Mouse (Mus musculus) forebrain, embryonic 12.5 days (tissue): ENCODE data around the gene Ephb2. TPM values are rescaled to one million over a fixed set of nuclear protein-coding genes. Genes with fewer than 3 reads are reported as not detected.

ENCODE experiments used
- ATAC-seq: fragments of 200-750 bp; cut with Nextera tagmentation; 2 replicates; pipeline ENCODE4 v1.8.0; 2017; ENCODE audit warnings: moderate TSS enrichment; ENCODE audit not compliant: low FRiP score
- H3K27ac ChIP-seq: fragments of 300-500 bp; sonication (generic); 2 replicates; pipeline ENCODE4 v1.5.1; 2016; ENCODE audit warnings: mild to moderate bottlenecking
- H3K27me3 ChIP-seq: fragments of 300-500 bp; sonication (generic); 2 replicates; pipeline ENCODE4 v1.6.1; 2016; ENCODE audit warnings: mild to moderate bottlenecking
- H3K36me3 ChIP-seq: fragments of 300-500 bp; sonication (generic); replicated peaks from 2 replicates; pipeline ENCODE4 v1.6.1; 2016; ENCODE audit warnings: mild to moderate bottlenecking
- H3K4me1 ChIP-seq: fragments of 300-500 bp; sonication (generic); 2 replicates; pipeline ENCODE4 v1.6.1; 2016
- H3K4me2 ChIP-seq: fragments of 300-500 bp; sonication (generic); 2 replicates; pipeline ENCODE4 v1.6.1; 2016; ENCODE audit warnings: mild to moderate bottlenecking, moderate library complexity
- H3K4me3 ChIP-seq: fragments of 300-500 bp; sonication (generic); replicated peaks from 2 replicates; pipeline ENCODE4 v1.5.1; 2016; ENCODE audit warnings: mild to moderate bottlenecking
- H3K9ac ChIP-seq: fragments of 300-500 bp; sonication (generic); 2 replicates; pipeline ENCODE4 v1.6.1; 2016; ENCODE audit warnings: mild to moderate bottlenecking
- H3K9me3 ChIP-seq: fragments of 300-500 bp; sonication (generic); 2 replicates; pipeline ENCODE4 v1.6.1; 2016
- WGBS: fragments of 180-500 bp; shearing (Covaris S2); methylation state at CpG from one replicate; pipeline ENCODE4 v1.1.7; 2016; 5-methylcytosine and 5-hydroxymethylcytosine counted together
- microRNA-seq: library from miRNA; unstranded; fragments of <30 nt; microRNA quantifications from one replicate; pipeline ENCODE4, GENCODE M21; 2017
- polyA plus RNA-seq: library from polyadenylated mRNA; unstranded; fragments of >200 nt; fragmentation: Nextera tagmentation; extraction: Ambion mirVana; gene quantifications from 2 replicates; pipeline ENCODE4 v1.2.1, GENCODE M21; 2016

Ephb2 gene
- polyA plus RNA-seq, 1 experiment from 2014 or later = 30.2 TPM

DNA sequence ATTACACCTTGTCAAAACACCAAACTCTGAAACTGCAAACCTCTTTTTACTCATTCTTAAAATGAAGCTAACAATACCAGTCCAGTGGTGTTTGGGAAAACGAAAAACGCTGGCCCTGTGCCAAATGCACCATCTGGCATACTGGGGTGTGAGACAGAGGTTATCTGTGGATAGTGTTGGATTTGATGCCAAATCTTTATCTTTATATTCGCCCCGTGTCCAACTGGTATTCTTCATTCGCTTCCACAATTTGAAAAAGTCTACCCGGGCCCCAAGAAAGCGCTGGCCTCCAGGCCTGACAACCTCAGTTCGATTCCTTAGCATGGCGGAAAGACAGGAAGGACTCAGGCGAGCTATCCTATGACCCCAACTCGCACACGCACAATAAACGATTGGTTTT is 234.3 kb downstream of the Ephb2 start:
- Histone ChIP-seq H3K9me3 (no peaks in the 10 kb centered on the region), H3K9ac (peak overlapping the region; percentile 100), H3K27ac (peak overlapping the region; percentile 98), H3K4me3 (peak overlapping the region; percentile 98), H3K4me2 (peak overlapping the region; percentile 63), H3K27me3 (no peaks in the 10 kb centered on the region), H3K4me1 (peaks cover 18% of the 10 kb centered on the region), H3K36me3 (0 out of 2 replicates have a peak, but pooled peaks cover 3% of the 10 kb centered on the region)
- no peak for ATAC-seq
- WGBS = 2% methylated on average over 13 of the region's 13 CpGs

DNA sequence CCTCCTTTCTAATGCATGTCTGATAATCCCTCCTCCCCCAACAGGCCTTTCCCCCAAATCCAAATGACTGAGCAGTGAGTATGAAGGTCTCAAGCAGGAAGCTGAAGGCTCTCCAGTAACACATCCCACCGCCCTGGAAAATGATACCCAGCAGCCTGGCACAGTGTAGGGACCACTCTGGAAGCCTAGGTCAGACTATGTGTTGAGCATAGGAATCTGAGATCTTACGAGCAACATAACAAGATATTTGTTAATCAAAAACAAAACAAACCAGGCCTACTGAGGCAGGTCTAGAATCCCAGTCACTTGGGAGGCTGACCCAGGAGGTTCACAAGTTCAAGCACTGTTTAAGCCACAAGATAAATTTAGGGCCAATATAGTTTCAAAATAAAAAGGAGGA is 235.3 kb downstream of the Ephb2 start:
- Histone ChIP-seq H3K4me3 (peak overlapping the region; percentile 98), H3K27me3 (no peaks in the 10 kb centered on the region), H3K9ac (peak overlapping the region; percentile 100; the same call in 1 of the 2 replicates), H3K4me1 (peaks cover 21% of the 10 kb centered on the region), H3K4me2 (peak overlapping the region; percentile 63), H3K9me3 (no peaks in the 10 kb centered on the region), H3K36me3 (0 out of 2 replicates have a peak, but pooled peaks cover 3% of the 10 kb centered on the region), H3K27ac (no peak overlapping the region)
- WGBS = 93% methylated on average over 2 of the region's 2 CpGs
- no peak for ATAC-seq

DNA sequence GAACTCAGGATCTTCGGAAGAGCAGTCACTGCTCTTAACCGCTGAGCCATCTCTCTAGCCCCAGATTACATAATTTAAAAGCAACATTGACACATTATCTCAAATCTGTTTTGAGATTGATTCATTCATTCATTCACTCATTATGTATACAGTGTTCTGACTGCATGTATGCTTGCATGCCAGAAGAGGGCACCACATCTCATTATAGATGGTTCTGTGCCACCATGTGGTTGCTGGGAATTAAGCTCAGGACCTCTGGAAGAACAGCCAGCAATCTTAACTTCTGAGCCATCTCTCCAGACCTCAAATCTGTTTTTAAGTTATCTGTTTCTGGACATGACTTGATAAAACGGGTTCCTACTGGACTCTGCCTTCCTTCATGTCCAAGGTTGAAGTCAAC is 235.9 kb downstream of the Ephb2 start:
- Histone ChIP-seq H3K9me3 (no peaks in the 10 kb centered on the region), H3K9ac (no peak overlapping the region), H3K4me2 (peak overlapping the region; percentile 63; the same call in 1 of the 2 replicates), H3K27me3 (no peaks in the 10 kb centered on the region), H3K4me3 (no peak overlapping the region), H3K4me1 (peaks cover 25% of the 10 kb centered on the region), H3K36me3 (0 out of 2 replicates have a peak, but pooled peaks cover 3% of the 10 kb centered on the region), H3K27ac (no peak overlapping the region)
- WGBS = 94% methylated on average over 3 of the region's 3 CpGs
- no peak for ATAC-seq

DNA sequence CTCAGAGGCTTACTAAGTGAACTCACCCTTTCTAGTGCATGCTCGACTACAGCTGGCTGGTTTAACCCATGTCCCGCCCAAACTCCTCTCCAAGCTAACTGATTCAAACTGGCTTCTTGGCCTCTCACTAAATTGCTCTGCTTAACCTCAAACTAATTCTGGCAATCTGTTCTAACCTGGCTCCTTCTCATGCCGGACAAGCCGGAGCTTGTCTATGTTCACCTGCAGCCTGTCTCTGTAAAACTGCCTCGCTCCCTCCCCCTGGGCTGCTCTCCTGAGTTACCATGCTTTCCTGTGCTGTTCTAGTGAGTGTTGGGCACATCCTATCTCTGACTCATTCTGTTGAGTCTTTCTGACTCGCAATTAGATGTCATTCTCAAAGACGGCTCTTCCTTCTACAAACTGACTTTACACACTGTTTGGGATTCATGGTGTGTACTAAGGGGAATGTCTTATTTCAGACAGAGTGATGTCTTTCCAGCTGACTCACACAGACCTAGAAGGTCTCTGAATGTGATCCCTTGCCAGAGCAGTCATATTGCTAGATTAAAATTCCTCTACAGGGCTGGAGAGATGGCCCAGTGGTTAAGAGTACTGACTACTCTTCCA is 237.4 kb downstream of the Ephb2 start:
- H3K27ac ChIP-seq = no peak overlapping the region
- ATAC-seq = no peak
- H3K36me3 ChIP-seq = 0 out of 2 replicates have a peak, but pooled peaks cover 3% of the 10 kb centered on the region
- H3K27me3 ChIP-seq = no peaks in the 10 kb centered on the region
- 94% methylated on average over 7 of the region's 7 CpGs for WGBS
- no peak overlapping the region for H3K9ac ChIP-seq
- H3K4me3 ChIP-seq = no peak overlapping the region
- H3K4me1 ChIP-seq = peaks cover 36% of the 10 kb centered on the region
- H3K4me2 ChIP-seq = no peak overlapping the region
- H3K9me3 ChIP-seq = no peaks in the 10 kb centered on the region

Small RNAs within 50 kb of the gene (microRNA-seq; reads per million reads assigned to microRNA genes)
- not detected for gene Gm22180

Other genes with a start within 250 kb of the Ephb2 start
- gene Kdm1a, start 233.3 kb downstream of the Ephb2 start, polyA plus RNA-seq = 105 and 111 TPM in 2 replicates
- gene Tex46, start 225.6 kb downstream of the Ephb2 start, polyA plus RNA-seq = not detected in 2 replicates
- 0.08 TPM in 1 of 2 replicates, not detected in the other for gene Lactbl1, start 213.4 kb downstream of the Ephb2 start, polyA plus RNA-seq
- 16.0 and 18.8 TPM in 2 replicates for gene C1qb, start 50.2 kb upstream of the Ephb2 start, polyA plus RNA-seq
- 9.5 and 10.2 TPM in 2 replicates for gene C1qc, start 57.1 kb upstream of the Ephb2 start, polyA plus RNA-seq
- 10.0 and 12.0 TPM in 2 replicates for gene C1qa, start 62.8 kb upstream of the Ephb2 start, polyA plus RNA-seq
- gene Epha8, start 120.8 kb upstream of the Ephb2 start, polyA plus RNA-seq = 1.3 and 1.8 TPM in 2 replicates
- 6.6 and 8.3 TPM in 2 replicates for gene Zbtb40, start 212.8 kb upstream of the Ephb2 start, polyA plus RNA-seq